Mouse (Mus musculus) limb, embryonic 11.5 days (tissue): ENCODE measurements around the gene Diras2. TPM values are rescaled to one million over a fixed set of nuclear protein-coding genes. Genes with fewer than 3 reads are reported as not detected.

Experiments used
- ATAC-seq: fragments of 200-750 bp; cut with Nextera tagmentation; 2 replicates; pipeline ENCODE4 v1.8.0; 2017; ENCODE audit warnings: low read depth; ENCODE audit not compliant: insufficient number of reproducible peaks, low FRiP score, low TSS enrichment
- DNase-seq: peaks from one replicate; pipeline ENCODE4 v3.0.0-alpha.2; 2015; ENCODE audit warnings: low spot score
- H3K27ac ChIP-seq: fragments of 300-500 bp; sonication (generic); replicated peaks from 2 replicates; pipeline ENCODE4 v1.5.1; 2014; ENCODE audit warnings: low read depth, mild to moderate bottlenecking, low read length
- H3K27me3 ChIP-seq: fragments of 300-500 bp; sonication (generic); 2 replicates; pipeline ENCODE4 v1.6.1; 2014; ENCODE audit warnings: mild to moderate bottlenecking, low read length, mixed read lengths; ENCODE audit not compliant: control insufficient read depth, insufficient read depth
- H3K36me3 ChIP-seq: fragments of 300-500 bp; sonication (generic); 2 replicates; pipeline ENCODE4 v1.6.1; 2014; ENCODE audit warnings: mild to moderate bottlenecking, low read length, moderate library complexity, mixed read lengths; ENCODE audit not compliant: control insufficient read depth, insufficient read depth
- H3K4me1 ChIP-seq: fragments of 300-500 bp; sonication (generic); 2 replicates; pipeline ENCODE4 v1.6.1; 2014; ENCODE audit warnings: low read length, mixed read lengths; ENCODE audit not compliant: control insufficient read depth, insufficient read depth
- H3K4me2 ChIP-seq: fragments of 300-500 bp; sonication (generic); 2 replicates; pipeline ENCODE4 v1.6.1; 2014; ENCODE audit warnings: low read depth, mild to moderate bottlenecking, moderate library complexity; ENCODE audit not compliant: severe bottlenecking
- H3K4me3 ChIP-seq: fragments of 300-500 bp; sonication (generic); 2 replicates; pipeline ENCODE4 v1.5.1; 2014; ENCODE audit warnings: low read depth, low read length
- H3K9ac ChIP-seq: fragments of 300-500 bp; sonication (generic); 2 replicates; pipeline ENCODE4 v1.6.1; 2014; ENCODE audit warnings: mild to moderate bottlenecking, low read length
- H3K9me3 ChIP-seq: fragments of 300-500 bp; sonication (generic); 2 replicates; pipeline ENCODE4 v1.6.1; 2016; ENCODE audit warnings: low read length; ENCODE audit not compliant: control insufficient read depth
- WGBS: fragments of 180-500 bp; shearing (Covaris S2); extraction: QIAGEN DNeasy Blood & Tissue Kit; methylation state at CpG from one replicate; pipeline ENCODE4 v1.1.7; 2014; 5-methylcytosine and 5-hydroxymethylcytosine counted together
- polyA plus RNA-seq: library from polyadenylated mRNA; unstranded; fragments of >200 nt; fragmentation: Nextera tagmentation; extraction: Ambion mirVana; gene quantifications from 2 replicates; pipeline ENCODE4 v1.2.1, GENCODE M21; 2014

Gene Diras2
- polyA plus RNA-seq, 1 experiment from 2014 or later = 0.03 TPM

DNA sequence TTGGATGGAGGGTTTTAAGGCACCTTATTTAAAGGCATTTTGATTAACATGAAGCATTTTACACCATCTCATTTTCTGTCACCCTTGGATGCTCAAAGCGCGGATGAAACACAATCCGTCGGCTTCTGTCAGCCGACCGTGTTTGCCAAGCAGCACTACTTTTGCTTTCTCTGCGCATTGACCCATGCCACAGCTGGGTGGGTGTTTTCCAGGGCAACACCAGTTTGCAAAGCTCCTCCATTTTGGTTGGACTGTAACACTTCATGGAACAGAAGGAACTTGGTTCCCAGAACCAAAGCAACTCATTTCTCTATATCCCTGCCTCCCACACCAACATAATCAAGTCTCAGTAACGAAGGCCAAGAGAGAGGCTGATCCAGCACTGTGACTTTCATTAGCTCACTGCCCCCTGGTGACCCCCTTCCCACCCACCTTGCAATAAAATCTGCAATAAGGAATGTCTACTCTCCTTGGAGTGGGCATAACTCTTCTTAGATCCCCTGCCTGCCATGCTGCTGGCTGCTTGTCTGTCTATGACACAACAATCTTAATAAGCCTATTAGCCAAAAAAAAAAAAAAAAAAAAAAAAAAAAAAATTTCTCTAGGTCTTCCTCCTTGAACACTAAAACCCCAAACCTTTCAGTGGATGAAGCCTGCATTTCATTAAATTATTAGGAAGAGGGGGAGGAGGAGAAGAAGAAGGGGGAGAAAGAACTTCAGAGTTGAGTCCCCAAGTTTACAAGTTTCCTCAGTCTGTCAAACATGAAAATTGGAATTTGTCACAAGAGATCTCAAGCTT, 30.5 kb upstream of the Diras2 start:
- no peaks in the 10 kb centered on the region for H3K9me3 ChIP-seq
- peaks cover 6% of the 10 kb centered on the region; the same call in 1 of the 2 replicates for H3K4me1 ChIP-seq
- 81% methylated on average over 8 of the region's 8 CpGs for WGBS
- DNase-seq (no peak), ATAC-seq (no peak)
- no peak overlapping the region for H3K4me3 ChIP-seq
- H3K27me3 ChIP-seq = no peaks in the 10 kb centered on the region
- H3K36me3 ChIP-seq = no peaks in the 10 kb centered on the region
- H3K4me2 ChIP-seq = no peak overlapping the region
- no peak overlapping the region for H3K27ac ChIP-seq
- no peak overlapping the region for H3K9ac ChIP-seq

DNA sequence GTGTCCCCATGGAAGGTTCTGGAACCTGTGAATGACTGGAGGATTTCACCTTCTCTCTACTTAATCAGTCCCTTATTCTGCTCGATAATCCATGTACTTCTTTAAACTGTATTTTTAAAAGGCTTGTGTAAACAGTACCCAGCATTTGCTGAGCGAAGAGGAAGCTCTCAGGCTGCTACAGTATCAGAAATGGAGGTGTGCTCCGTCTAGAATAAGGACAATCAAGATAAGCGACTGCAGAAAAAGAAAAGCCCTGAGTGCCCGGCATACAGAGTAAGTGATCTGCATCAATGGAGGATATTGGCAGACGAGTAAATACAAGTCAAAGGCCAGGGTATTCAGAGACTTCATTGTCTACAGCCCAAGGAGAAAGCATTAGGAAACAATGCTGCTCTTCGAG, 26.3 kb upstream of the Diras2 start:
- Histone ChIP-seq H3K9ac (no peak overlapping the region), H3K27ac (no peak overlapping the region), H3K4me2 (no peak overlapping the region), H3K9me3 (no peaks in the 10 kb centered on the region), H3K36me3 (no peaks in the 10 kb centered on the region), H3K27me3 (no peaks in the 10 kb centered on the region), H3K4me3 (no peak overlapping the region), H3K4me1 (peaks cover 6% of the 10 kb centered on the region; the same call in 1 of the 2 replicates)
- DNase-seq = no peak
- ATAC-seq = no peak
- 91% methylated on average over 7 of the region's 7 CpGs for WGBS

DNA sequence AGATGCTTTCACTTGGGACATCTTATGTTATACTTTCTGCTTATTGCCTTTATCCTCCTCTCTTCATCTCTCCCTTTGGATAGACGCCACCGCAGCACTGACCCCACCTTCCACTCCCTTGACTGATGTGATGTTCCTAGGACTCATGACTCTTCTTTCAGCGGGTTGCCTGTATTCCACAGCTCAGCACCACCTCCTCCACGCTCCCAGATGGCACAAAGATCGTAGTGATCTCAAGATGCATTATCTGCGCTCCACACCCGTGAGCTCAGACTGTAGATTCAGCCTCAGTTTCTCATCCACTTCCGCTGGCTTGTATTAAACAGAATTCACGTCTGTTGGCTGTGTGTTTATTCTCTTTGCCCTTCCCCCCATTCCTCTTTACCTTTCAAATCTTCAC, 23.6 kb upstream of the Diras2 start:
- Histone ChIP-seq H3K9me3 (no peaks in the 10 kb centered on the region), H3K36me3 (no peaks in the 10 kb centered on the region), H3K27me3 (no peaks in the 10 kb centered on the region), H3K9ac (no peak overlapping the region), H3K27ac (no peak overlapping the region), H3K4me1 (no peaks in the 10 kb centered on the region), H3K4me3 (no peak overlapping the region), H3K4me2 (no peak overlapping the region)
- 88% methylated on average over 9 of the region's 9 CpGs for WGBS
- ATAC-seq (no peak), DNase-seq (no peak)

DNA sequence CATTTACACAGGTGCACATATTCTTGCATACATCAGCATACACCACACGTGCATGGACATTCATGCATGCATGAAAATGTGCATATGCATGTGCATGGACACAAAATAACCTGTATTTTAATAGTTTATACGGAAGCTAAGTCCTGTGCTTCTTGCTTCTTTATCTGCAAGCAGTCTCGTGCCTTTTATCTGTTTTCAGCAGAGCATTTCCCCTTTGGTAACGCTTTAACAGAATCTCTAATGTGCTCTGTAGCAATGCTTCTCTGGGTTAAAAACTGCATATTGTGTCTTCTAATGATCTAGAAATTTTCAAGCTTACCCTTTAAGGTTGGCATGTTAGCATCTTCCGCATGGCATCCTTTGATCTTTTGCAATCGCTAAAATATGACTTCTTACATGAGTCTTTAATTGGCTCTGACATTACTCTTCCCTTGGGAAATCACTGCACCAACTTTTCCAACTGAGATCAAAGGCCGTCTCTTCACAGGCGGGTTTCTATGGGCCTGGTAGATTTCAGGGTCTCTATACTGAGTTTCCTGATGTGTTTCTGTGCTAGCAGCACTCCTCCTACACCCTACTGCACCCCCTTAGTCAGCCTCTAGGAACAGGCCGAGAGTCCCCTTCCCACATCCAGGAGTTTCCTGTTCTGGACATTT, 21.9 kb upstream of the Diras2 start:
- no peaks in the 10 kb centered on the region for H3K9me3 ChIP-seq
- no peaks in the 10 kb centered on the region for H3K36me3 ChIP-seq
- H3K4me1 ChIP-seq = no peaks in the 10 kb centered on the region
- H3K4me2 ChIP-seq = no peak overlapping the region
- no peaks in the 10 kb centered on the region for H3K27me3 ChIP-seq
- no peak overlapping the region for H3K4me3 ChIP-seq
- ATAC-seq = no peak
- no peak overlapping the region for H3K9ac ChIP-seq
- no peak for DNase-seq
- WGBS = 60% methylated on average over 9 of the region's 9 CpGs
- no peak overlapping the region for H3K27ac ChIP-seq

DNA sequence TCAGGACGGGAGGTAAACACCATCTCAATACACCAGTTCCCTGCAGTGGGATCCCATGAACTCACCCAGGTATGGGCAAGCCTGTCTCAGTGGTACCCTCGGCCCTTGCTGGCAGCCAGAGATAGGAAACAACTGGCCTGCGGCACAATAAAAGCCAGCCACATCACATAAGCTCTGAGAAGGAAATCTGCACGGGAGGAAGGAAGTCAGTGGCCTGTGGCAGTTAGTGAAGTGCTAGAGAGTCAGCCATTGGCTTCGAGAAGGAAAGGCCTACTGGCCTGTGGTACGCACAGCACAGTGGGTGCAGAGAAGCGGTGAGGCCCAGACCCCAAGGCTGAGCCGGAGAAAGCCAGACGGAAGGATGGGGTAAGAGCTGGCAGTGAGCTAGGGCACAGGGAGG, 20.2 kb upstream of the Diras2 start:
- DNase-seq (no peak), ATAC-seq (no peak)
- WGBS = 86% methylated on average over 9 of the region's 9 CpGs
- Histone ChIP-seq H3K36me3 (no peaks in the 10 kb centered on the region), H3K9ac (no peak overlapping the region), H3K27ac (no peak overlapping the region), H3K9me3 (no peaks in the 10 kb centered on the region), H3K4me1 (no peaks in the 10 kb centered on the region), H3K27me3 (no peaks in the 10 kb centered on the region), H3K4me2 (no peak overlapping the region), H3K4me3 (no peak overlapping the region)

DNA sequence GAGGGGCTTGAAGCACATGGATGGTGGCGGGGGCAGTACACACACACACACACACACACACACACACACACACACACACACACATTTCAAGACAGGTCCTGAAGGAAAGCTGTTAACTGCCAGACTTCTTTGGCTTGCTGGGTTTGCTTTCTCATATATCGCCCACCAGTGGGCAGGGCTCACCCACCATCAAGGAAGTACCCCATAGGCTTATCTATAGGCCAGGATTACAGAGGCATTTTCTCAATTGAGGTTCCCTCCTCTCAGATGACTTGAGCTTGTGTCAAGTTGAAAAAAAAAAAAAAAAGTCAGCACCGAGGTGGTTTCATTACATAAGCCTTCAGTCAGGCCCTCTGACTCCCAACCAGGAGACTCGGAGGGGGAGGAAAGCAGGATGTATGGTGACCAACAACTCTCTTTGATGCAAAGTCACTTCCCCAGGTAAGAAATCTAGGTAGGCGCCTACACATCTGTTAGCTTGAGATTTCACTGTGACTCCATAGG, 19.7 kb upstream of the Diras2 start:
- no peaks in the 10 kb centered on the region for H3K36me3 ChIP-seq
- H3K4me1 ChIP-seq = no peaks in the 10 kb centered on the region
- ATAC-seq (no peak), DNase-seq (no peak)
- no peak overlapping the region for H3K9ac ChIP-seq
- WGBS = 79% methylated on average over 5 of the region's 5 CpGs
- H3K4me3 ChIP-seq = no peak overlapping the region
- no peak overlapping the region for H3K4me2 ChIP-seq
- H3K27me3 ChIP-seq = no peaks in the 10 kb centered on the region
- H3K27ac ChIP-seq = no peak overlapping the region
- no peaks in the 10 kb centered on the region for H3K9me3 ChIP-seq

DNA sequence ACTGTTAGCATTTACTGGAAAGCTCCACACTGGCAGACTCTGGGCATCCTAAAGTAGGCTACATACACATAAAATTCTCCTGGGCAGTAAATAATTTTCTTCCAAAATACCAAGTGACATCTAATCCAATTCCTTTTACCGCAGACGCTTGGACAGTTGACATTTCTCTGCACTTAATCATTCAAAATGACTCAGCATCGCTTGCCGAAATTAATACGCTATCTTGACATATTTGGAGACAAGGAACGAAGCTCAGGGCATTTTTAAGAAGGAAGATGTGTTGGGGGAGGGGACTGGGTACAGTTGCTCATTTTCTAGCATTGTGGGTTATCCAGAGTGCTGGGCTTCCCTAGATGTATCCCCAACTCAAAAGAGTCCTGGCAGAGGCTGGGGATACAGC, 15.2 kb upstream of the Diras2 start:
- no peaks in the 10 kb centered on the region for H3K27me3 ChIP-seq
- H3K4me3 ChIP-seq = no peak overlapping the region
- no peak for DNase-seq
- H3K27ac ChIP-seq = no peak overlapping the region
- H3K9ac ChIP-seq = no peak overlapping the region
- ATAC-seq = no peak
- 85% methylated on average over 6 of the region's 6 CpGs for WGBS
- H3K36me3 ChIP-seq = no peaks in the 10 kb centered on the region
- H3K9me3 ChIP-seq = no peaks in the 10 kb centered on the region
- H3K4me1 ChIP-seq = no peaks in the 10 kb centered on the region
- H3K4me2 ChIP-seq = no peak overlapping the region

DNA sequence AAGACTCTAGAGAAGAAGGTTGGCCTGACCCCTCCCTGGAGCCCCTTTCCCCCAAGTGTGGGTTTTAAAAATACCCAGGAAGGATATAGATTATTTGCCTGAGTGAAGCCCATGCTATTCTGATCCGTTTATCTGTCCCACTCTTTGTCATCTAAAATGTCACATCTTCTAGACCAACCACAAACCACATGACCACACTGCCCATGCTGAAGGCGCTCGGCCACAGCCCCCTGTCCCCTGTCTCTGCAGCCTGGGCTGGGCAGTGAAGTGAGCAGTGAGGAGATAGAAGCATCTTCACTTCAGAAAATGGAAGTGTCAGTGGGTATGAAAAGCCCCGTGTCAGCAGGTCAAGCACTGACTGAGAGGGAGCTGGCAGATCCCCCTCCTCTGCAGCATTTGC, 11.6 kb upstream of the Diras2 start:
- DNase-seq (no peak), ATAC-seq (no peak)
- no peak overlapping the region for H3K27ac ChIP-seq
- no peaks in the 10 kb centered on the region for H3K27me3 ChIP-seq
- WGBS = 75% methylated on average over 4 of the region's 4 CpGs
- H3K4me2 ChIP-seq = no peak overlapping the region
- H3K9me3 ChIP-seq = no peaks in the 10 kb centered on the region
- H3K4me1 ChIP-seq = no peaks in the 10 kb centered on the region
- no peak overlapping the region for H3K9ac ChIP-seq
- H3K36me3 ChIP-seq = no peaks in the 10 kb centered on the region
- H3K4me3 ChIP-seq = no peak overlapping the region
